Mouse (Mus musculus): Measurements from ENCODE around the gene Gm14597. TPM values are rescaled to one million over a fixed set of nuclear protein-coding genes. Genes with fewer than 3 reads are reported as not detected.
"Not testable (repeated sequence)": the region's sequence is repeated elsewhere in the genome, so short reads cannot be mapped to it uniquely, and the experiment has no call there.

Gm14597 gene
- polyA plus RNA-seq (2012; fragmentation: generic; extraction: Trizol) = not detected
- long read RNA-seq, experiment 1 = 0 reads
- long read RNA-seq, experiment 2 = 0 reads

DNA sequence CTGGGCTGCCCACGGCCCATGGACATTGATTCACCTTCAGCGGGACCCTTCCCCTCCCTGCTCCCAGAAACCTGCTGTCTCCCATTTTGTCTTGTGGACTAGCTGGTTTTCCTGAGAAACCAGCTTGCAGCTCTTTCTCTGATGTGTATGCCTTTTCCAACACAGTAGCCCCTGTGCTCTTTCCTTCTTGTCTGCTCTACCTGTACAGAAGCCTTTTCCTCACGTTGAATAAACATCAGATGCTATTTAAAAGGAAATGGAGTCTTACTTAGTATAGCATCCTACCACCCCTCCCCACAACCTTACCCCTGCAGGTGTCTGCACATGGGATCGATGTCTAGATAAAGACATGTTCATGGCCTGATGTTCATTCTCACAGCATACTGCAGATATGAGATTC, at the start of gene Gm14597:
Gene Gm14597 (minus strand): TSS at position 101 of the 400 bp plus-strand sequence.
- not testable (repeated sequence) for H3K27me3 ChIP-seq (ENCODE audit: control insufficient read depth, insufficient read depth, insufficient read length); H3K36me3 ChIP-seq (ENCODE audit: control insufficient read depth, insufficient read depth); H3K4me3 ChIP-seq (ENCODE audit: insufficient read depth, poor library complexity, severe bottlenecking); H3K79me3 ChIP-seq (ENCODE audit: low read depth); H3K79me2 ChIP-seq (ENCODE audit: control insufficient read depth, insufficient read depth)
- H3ac ChIP-seq (ENCODE audit: control insufficient read depth, insufficient read length, low read depth) = peak within 1 kb of the TSS; percentile 44

DNA sequence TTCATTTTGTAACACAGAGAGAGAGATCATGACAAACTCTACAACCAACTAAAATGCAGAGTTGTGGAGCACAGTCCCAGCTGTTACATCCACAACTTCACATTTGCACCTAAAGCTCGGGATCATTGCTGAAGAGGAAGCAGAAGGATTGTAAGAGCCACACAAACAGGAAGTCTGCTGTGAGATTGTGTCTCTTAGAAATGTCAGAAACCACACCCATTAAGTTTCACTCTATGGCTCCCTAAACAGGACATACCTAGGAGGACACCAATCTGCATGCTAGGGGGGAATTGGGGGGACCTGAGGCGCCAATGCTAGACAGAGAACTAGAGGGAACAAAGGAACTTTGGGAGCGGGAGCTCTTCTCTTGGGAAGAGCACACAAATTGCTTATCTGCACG, 44.1 kb upstream of the Gm14597 start:
- not testable (repeated sequence) for H3ac ChIP-seq (ENCODE audit: control insufficient read depth, insufficient read length, low read depth); H3K36me3 ChIP-seq (ENCODE audit: control insufficient read depth, insufficient read depth); H3K4me3 ChIP-seq (ENCODE audit: insufficient read depth, poor library complexity, severe bottlenecking); H3K79me3 ChIP-seq (ENCODE audit: low read depth); H3K27me3 ChIP-seq (ENCODE audit: control insufficient read depth, insufficient read depth, insufficient read length); H3K79me2 ChIP-seq (ENCODE audit: control insufficient read depth, insufficient read depth)

DNA sequence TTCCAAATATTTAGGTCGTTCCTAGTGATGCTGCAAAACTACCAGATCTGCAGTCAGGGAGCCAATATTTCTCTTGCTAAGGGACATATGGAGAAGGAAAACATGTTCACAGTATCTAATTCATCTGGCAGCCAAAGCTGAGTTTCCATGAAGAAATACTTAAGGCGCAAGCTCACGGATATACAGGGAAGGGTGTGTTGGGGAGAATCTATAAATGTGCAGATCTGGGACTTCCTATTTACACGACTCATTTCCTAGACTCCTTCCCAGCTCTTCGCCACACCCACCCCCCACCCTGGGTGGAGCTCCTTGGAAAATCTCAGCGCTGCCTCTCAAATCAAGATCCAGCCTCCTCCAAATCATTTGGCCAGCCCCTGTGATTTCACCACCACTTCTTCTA, 37.1 kb upstream of the Gm14597 start:
- no peaks in the 10 kb centered on the region for H3K27me3 ChIP-seq (ENCODE audit: control insufficient read depth, insufficient read depth, insufficient read length)
- no peak for TF ChIP-seq MYOD1 (IDR thresholded peaks at IDR 0.05; ENCODE audit: control insufficient read depth, insufficient read length, low read depth)
- TF ChIP-seq MYOG (IDR thresholded peaks at IDR 0.05; ENCODE audit: control insufficient read depth, extremely low read depth, insufficient read length) = no peak
- TF ChIP-seq MAX (IDR thresholded peaks at IDR 0.05) = no peak
- TF ChIP-seq CEBPB (IDR thresholded peaks at IDR 0.05; ENCODE audit: low read depth) = no peak
- TF ChIP-seq USF1 (IDR thresholded peaks at IDR 0.05; ENCODE audit: low read depth) = no peak
- no peak for TF ChIP-seq FOSL1 (IDR thresholded peaks at IDR 0.05; ENCODE audit: insufficient read depth, low read length, poor library complexity, severe bottlenecking)
- TF ChIP-seq CTCF (IDR thresholded peaks at IDR 0.05; ENCODE audit: control insufficient read depth, insufficient read depth, insufficient read length) = no peak
- H3K36me3 ChIP-seq (ENCODE audit: control insufficient read depth, insufficient read depth) = no peaks in the 10 kb centered on the region
- no peak overlapping the region for H3ac ChIP-seq (ENCODE audit: control insufficient read depth, insufficient read length, low read depth)
- no peak overlapping the region for H3K4me3 ChIP-seq (ENCODE audit: insufficient read depth, poor library complexity, severe bottlenecking)
- no peaks in the 10 kb centered on the region for H3K79me2 ChIP-seq (ENCODE audit: control insufficient read depth, insufficient read depth)
- no peaks in the 10 kb centered on the region for H3K79me3 ChIP-seq (ENCODE audit: low read depth)

DNA sequence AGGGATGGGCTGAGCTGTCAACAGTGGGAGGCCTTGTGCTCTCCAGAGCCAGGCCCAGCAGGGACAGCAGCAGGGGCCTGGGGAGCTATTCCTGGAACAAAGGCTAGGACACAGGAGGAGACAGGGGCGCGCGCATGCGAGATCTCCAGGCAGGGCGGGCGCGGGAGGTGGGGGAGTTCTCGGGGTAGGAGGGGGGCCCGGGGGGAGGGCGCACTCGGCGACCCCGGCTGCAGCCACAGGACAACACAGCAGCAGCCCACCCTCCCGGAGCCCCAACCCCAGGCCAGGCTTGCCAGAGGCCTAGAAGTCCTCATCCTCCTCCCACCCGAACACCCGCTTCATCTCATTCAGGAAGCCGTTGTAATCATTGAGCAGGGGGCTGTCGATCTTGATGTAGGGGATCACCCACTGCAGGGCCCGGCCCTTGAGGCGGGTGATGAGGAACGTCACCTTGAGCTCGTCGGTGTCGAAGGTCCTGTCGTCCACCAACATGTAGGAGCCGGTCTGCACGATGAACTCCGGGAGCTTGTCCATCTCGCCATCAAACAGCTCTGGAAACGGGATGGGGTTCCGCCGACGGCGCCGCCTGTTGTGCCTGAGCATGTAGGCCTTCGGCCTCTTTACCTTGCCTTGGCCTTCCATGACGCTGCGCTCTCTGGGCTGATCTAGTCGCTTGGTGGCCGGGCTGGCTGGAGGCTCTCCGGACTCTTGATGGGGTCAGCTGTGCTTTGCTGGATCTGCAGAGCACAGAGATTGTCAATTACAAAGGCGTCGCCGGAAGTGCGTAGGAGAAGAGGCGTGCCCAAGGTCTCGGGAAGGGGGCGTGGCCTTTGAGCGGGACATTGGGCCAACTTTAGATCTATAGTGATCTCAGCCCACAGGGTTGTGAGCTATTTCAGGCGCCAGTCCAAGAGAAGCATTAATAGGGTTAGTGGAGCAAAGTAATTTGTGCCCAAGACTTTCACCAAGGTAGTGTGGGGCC, 34.5 kb upstream of the Gm14597 start, which contains the start of gene Rtl8a:
Gene Rtl8a (minus strand): TSS at position 703 of the 982 bp plus-strand sequence.
- H3K4me3 ChIP-seq (ENCODE audit: insufficient read depth, poor library complexity, severe bottlenecking); H3K36me3 ChIP-seq (ENCODE audit: control insufficient read depth, insufficient read depth); H3K79me2 ChIP-seq (ENCODE audit: control insufficient read depth, insufficient read depth); H3K79me3 ChIP-seq (ENCODE audit: low read depth); H3K27me3 ChIP-seq (ENCODE audit: control insufficient read depth, insufficient read depth, insufficient read length); H3ac ChIP-seq (ENCODE audit: control insufficient read depth, insufficient read length, low read depth): not testable (repeated sequence)

DNA sequence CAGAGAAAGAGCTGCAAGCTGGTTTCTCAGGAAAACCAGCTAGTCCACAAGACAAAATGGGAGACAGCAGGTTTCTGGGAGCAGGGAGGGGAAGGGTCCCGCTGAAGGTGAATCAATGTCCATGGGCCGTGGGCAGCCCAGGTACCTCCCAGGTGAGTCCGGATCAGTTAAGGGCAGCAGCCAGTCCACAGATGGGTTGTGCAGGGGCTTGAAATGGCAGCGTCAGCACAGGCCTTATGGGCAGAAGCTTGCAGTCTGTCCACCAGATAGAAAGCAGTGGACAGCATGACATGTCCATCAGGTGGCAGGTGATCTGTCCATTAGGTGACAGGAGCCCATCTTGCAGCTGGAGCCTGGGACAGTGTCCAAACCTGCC, 33.8 kb upstream of the Gm14597 start:
- not testable (repeated sequence) for H3K79me2 ChIP-seq (ENCODE audit: control insufficient read depth, insufficient read depth); H3K36me3 ChIP-seq (ENCODE audit: control insufficient read depth, insufficient read depth); H3K4me3 ChIP-seq (ENCODE audit: insufficient read depth, poor library complexity, severe bottlenecking); H3ac ChIP-seq (ENCODE audit: control insufficient read depth, insufficient read length, low read depth); H3K79me3 ChIP-seq (ENCODE audit: low read depth); H3K27me3 ChIP-seq (ENCODE audit: control insufficient read depth, insufficient read depth, insufficient read length)

DNA sequence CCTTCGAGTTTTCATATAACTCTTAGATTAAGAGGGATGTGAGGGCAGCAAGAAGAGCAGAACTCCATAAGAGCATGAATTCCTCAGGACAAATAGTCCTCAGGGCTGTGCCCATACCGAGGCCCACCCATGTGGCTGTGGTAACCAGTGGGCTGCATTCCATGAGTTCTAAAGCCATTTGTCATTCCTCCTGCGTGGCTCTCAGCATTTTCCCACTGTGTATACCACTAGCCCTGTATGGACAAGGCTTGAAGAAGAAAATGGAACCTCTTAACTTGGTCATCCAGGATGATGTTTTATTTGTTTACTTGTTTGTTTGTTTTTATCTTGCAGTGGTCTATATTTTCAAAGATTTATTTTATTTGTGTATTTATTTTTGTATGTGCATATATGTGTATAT, 29.3 kb upstream of the Gm14597 start:
- H3K79me3 ChIP-seq (ENCODE audit: low read depth); H3K27me3 ChIP-seq (ENCODE audit: control insufficient read depth, insufficient read depth, insufficient read length); H3K4me3 ChIP-seq (ENCODE audit: insufficient read depth, poor library complexity, severe bottlenecking); H3K36me3 ChIP-seq (ENCODE audit: control insufficient read depth, insufficient read depth); H3K79me2 ChIP-seq (ENCODE audit: control insufficient read depth, insufficient read depth); H3ac ChIP-seq (ENCODE audit: control insufficient read depth, insufficient read length, low read depth): not testable (repeated sequence)

DNA sequence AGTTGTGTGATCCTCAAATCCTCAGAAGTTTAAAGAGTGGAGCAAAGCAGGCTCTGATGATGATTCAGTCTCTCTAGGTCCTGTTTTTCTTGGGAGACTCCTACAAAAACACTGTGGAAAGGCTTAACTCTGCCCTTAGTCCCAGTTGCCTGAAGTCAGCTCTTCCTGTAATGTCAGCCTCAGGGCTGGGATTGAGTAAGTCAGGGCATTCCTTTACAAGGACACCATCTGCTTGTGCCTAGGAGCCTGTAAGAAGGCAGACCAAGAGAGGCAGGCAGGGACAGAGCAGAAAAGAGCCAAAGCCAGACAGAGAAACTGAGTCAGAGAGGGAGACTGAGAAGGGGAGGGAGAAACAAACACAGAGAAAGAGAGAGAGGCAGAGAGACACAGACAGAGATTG, 2.6 kb upstream of the Gm14597 start:
- H3K27me3 ChIP-seq (ENCODE audit: control insufficient read depth, insufficient read depth, insufficient read length); H3K79me2 ChIP-seq (ENCODE audit: control insufficient read depth, insufficient read depth); H3K4me3 ChIP-seq (ENCODE audit: insufficient read depth, poor library complexity, severe bottlenecking); H3K36me3 ChIP-seq (ENCODE audit: control insufficient read depth, insufficient read depth); H3ac ChIP-seq (ENCODE audit: control insufficient read depth, insufficient read length, low read depth); H3K79me3 ChIP-seq (ENCODE audit: low read depth): not testable (repeated sequence)
